Mouse (Mus musculus) cerebellum, adult 2 months (tissue): Measurements from ENCODE around the gene Nlrp2.

Experiments
- CTCF ChIP-seq: fragments of 200-500 bp; IDR thresholded peaks from 2 replicates; pipeline ENCODE4 v1.5.1; 2011; ENCODE audit warnings: low read depth, mild to moderate bottlenecking, control low read depth, low read length, moderate library complexity, borderline replicate concordance; ENCODE audit not compliant: insufficient read depth
- POLR2A ChIP-seq: fragments of 200-500 bp; IDR thresholded peaks from 2 replicates; pipeline ENCODE4 v1.6.1; 2011; ENCODE audit warnings: low read length, control low read depth, borderline replicate concordance; ENCODE audit not compliant: insufficient read depth

DNA sequence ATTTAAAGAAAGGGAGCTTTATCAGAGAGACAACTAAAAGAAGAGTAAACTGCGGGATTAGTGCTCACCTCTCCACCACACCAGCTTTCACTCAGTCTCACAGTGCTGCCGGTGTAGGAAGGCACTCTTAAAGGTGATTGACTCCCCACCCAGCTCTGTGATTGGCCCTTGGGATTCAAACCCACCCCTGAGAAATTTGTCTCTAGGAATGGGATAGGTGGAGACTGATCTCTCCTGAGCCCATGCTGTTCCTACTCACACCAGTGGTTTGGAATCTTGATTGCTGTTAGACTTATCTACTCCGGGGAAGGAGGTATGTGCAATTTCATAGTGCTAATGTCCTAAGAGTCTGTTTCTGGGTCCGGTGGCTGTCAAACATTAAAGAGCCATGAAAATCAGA is at the start of gene Nlrp2:
- no peak for TF ChIP-seq CTCF
- TF ChIP-seq POLR2A: no peak
